Mouse (Mus musculus) cerebellum, adult 9-10 months (tissue): Measurements from ENCODE around the gene Sept5.

Experiments used
- DNase-seq: peaks from one replicate; pipeline ENCODE4 v3.0.0; 2022

The Sept5 gene

GRCm38 (mm10) chr16:18609099-18609498 is 20.7 kb downstream of the Sept5 start:
- no peak for DNase-seq

- DNase-seq: no peak
These were observed 21.5 kb downstream of the Sept5 start for GRCm38 (mm10) chr16:18608226-18608625.

- no peak for DNase-seq
These were observed 24.0 kb downstream of the Sept5 start for GRCm38 (mm10) chr16:18605705-18606104.

GRCm38 (mm10) chr16:18604267-18604701 is 25.5 kb downstream of the Sept5 start:
- no peak for DNase-seq

GRCm38 (mm10) chr16:18601447-18601846 is 28.3 kb downstream of the Sept5 start:
- no peak for DNase-seq

GRCm38 (mm10) chr16:18598006-18598405 is 31.7 kb downstream of the Sept5 start:
- no peak for DNase-seq

GRCm38 (mm10) chr16:18596255-18596654 is 33.5 kb downstream of the Sept5 start:
- no peak for DNase-seq

GRCm38 (mm10) chr16:18593930-18594329 is 35.8 kb downstream of the Sept5 start:
- DNase-seq: no peak

GRCm38 (mm10) chr16:18591047-18592018 is 38.4 kb downstream of the Sept5 start:
- DNase-seq: no peak

GRCm38 (mm10) chr16:18589804-18590790 is 39.7 kb downstream of the Sept5 start, which contains the start of gene Tbx1:
Gene Tbx1 (minus strand): TSS chr16:18590671.
- no peak for DNase-seq

- DNase-seq: no peak
These were observed 40.6 kb downstream of the Sept5 start for GRCm38 (mm10) chr16:18589080-18589621.

GRCm38 (mm10) chr16:18588738-18589055 is 41.1 kb downstream of the Sept5 start:
- DNase-seq: no peak

- DNase-seq: no peak
These were observed 41.7 kb downstream of the Sept5 start for GRCm38 (mm10) chr16:18587847-18588737.

GRCm38 (mm10) chr16:18586906-18587546 is 42.7 kb downstream of the Sept5 start:
- DNase-seq: no peak

- no peak for DNase-seq
These were observed 43.5 kb downstream of the Sept5 start for GRCm38 (mm10) chr16:18586076-18586905.

GRCm38 (mm10) chr16:18585676-18586075 is 44.1 kb downstream of the Sept5 start:
- no peak for DNase-seq

GRCm38 (mm10) chr16:18584901-18585510 is 44.7 kb downstream of the Sept5 start:
- DNase-seq: no peak

- DNase-seq: no peak
These were observed 45.9 kb downstream of the Sept5 start for GRCm38 (mm10) chr16:18583673-18584357.

GRCm38 (mm10) chr16:18583169-18583568 is 46.6 kb downstream of the Sept5 start:
- DNase-seq: no peak
